Mouse (Mus musculus) frontal cortex, adult 2 months (tissue): ENCODE data around the gene Sox1. TPM values are rescaled to one million over a fixed set of nuclear protein-coding genes. Genes with fewer than 3 reads are reported as not detected.

ENCODE experiments used
- DNase-seq, 2 experiments: peaks; one replicate each; pipeline ENCODE4 v3.0.0; 2022; ENCODE audit warnings: low spot score in 1 of 2; ENCODE audit errors: extremely low spot score in 1 of 2
- polyA plus RNA-seq: library from polyadenylated mRNA; depleted of rRNA; stranded (reverse); fragments of >200 nt; gene quantifications from 2 replicates; pipeline ENCODE4 v1.2.3, GENCODE M21; 2012

The Sox1 gene
- polyA plus RNA-seq, 1 experiment, result 11.7 TPM

- no peak for DNase-seq
Measured at GRCm38 (mm10) chr8:12409976-12410375, 14.9 kb downstream of the Sox1 start.

GRCm38 (mm10) chr8:12417056-12417455 lies 22.0 kb downstream of the Sox1 start:
- DNase-seq, result no peak

- no peak for DNase-seq
Measured at GRCm38 (mm10) chr8:12420537-12420936, 25.4 kb downstream of the Sox1 start.

GRCm38 (mm10) chr8:12425906-12426305 lies 30.8 kb downstream of the Sox1 start:
- no peak for DNase-seq

DNA sequence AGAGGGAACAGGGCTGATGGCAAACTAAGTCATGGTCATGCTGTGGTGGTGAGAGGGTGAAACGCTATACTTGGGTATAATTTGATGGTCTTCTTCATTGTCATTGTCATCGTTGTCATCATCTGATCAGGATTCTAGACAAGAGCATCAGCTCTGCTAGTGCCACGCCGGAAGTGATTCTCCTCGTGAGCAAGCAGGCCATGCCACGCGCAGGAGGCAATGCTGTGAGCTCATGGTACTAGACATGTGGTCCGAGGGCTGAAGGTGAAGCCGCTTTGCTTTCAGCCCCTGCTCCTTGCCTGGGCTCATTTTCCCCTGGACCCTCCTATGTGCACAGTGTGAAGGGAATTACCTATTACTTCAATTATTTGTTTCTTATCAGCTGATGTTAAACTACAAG lies 32.3 kb downstream of the Sox1 start:
- no peak for DNase-seq

DNA sequence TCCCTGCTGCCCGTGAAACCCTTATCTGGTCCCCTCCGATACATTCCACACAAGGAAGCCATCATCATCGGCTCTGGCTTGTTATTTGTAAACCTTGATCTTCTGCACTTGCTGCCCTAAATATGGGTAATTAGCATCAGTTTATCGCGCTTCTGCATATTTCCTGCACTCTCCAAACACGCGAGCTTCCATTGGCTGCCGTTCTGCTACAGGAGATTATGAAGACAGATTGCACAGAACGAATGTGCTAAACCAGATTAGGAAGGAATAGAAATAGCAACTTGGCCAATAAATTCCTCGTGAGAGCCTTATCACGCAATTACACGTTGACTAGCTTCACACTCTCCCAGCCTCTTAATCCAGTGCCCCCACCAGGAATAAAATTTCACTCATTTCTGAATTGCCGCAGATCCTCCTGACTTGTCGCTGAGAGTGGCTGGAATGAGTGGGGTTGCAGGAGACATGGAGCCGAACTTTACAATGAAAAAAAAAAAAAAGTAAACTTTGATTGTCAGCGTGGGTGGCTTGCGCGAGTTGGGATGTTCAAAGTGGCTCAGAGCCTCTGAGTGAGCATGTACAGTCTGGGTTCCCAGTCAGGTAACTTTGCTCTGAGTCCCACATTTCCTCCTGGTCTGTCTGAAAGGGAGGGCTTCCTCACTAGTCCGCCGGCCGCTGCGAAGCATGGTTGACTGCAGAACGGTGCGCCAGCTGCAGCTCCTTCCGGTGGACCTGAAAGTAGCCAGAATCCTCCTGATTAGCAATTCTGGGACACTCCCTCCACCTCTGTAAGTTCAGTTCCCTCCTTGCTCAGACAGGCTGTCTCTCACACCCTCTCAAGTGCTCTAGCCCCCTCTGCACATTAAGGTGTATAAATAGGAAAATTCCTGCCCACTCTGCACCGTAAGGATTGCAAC lies 33.0 kb downstream of the Sox1 start:
- no peak for DNase-seq

DNA sequence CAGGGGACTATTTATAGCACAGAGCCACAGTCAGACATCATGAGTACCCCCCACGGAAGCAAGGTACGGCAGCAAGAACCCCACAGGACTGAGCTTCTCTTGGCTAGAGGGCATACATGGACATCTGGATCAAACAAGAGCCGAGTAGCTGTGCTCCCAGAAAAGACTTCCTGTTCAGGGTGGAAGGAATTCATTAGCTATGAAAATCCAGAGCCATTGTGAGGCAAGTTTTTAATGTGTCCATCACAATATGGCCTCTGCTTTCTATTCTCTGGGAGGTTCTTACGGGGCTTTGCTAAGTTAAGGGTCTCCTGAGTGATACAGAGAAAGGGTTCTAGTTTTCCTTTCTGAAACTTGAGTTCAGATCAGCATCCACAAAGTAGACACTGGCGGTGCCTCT lies 33.8 kb downstream of the Sox1 start:
- no peak for DNase-seq

GRCm38 (mm10) chr8:12429601-12430172 lies 34.6 kb downstream of the Sox1 start:
- DNase-seq, result no peak

DNA sequence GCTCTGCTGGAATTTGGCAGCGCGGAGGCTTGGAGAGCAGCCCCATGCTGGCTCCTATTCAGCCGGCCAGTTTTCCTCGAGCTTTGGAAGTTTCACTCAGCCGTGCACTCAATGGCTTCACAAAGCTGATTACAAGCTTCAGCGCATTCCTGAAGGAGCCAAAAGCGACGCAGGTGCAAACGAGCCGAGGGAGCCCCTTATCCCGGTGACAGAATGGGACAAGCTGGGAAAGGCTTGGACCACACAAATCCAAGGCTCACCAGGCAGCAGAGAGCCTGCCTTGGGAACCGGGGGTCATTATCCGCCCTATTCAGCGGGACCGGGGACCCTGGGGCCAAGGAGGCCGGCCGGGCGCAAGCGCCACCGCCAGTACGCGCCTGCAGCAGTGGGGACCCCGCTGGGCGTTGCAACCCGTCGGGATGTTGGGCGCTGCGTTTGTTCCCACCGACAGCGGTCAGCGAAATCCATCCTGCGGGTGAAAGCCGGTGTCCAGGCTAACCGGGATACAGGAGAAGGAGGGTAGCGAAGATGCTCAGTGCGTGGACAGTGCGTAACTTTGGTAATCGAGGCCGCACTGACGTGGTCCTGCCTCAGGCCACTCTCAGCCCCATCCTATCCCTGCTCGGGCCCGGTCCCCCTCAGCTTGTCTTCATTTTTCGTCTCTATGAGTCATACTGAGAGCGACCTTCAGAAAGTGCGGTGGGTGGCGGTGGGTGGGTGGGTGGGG lies 35.2 kb downstream of the Sox1 start:
- peak; percentile 29 to 63 for DNase-seq

DNA sequence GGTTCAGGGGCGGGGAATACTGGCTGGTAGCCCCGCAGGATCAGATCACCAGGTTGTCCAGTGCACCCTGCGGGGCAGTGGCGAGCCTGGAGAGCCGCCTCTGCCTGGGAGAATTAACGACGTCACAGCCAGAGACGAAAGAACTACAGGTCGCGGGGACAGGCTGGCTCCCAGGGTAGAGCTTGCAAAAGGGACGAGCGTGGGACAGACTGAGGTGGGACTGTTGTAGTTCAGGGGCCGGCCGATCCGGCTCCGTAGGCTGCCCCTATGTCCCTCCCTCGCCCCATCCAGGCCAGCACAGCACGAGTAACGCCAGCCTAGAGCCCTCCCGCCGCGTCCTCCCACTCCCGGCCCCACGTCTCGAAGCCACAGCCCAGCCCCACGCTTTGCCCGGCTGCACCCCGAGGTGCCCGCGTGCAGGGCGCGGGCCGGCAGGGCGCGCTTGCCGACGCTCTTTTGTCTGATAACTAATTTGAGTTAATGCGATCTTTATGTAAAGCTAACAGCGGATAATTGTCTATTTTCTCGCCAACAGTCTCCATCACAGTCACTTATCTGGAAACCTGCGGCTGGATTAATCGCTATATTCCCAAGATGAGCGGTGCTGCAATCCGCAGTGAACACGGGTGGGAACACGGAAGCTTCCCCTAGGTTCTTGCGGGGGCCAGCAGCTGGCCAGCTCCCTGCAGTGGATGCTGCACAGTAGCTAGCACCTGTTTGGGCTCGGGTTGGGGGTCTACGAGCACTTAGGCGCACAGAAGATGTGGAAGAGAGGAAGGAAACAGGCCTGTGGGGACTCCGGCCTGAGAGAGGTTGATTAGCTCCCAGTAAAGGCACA lies 36.0 kb downstream of the Sox1 start:
- DNase-seq, result no peak

DNA sequence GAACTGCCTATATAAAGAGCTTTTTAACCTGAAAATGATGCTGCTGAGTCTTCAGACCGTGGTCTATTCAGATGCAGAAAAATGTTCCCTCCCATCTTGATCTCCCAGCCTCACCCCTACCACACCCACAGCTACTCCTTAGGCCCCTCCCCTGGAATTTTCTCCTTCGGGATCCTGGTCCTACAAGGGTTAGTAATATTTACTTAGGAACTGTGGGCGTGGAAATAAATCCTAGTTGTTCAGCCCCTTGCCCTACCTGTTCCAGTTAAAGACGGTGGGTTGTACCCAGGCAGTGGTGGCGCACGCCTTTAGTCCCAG lies 36.6 kb downstream of the Sox1 start:
- DNase-seq, result no peak

DNA sequence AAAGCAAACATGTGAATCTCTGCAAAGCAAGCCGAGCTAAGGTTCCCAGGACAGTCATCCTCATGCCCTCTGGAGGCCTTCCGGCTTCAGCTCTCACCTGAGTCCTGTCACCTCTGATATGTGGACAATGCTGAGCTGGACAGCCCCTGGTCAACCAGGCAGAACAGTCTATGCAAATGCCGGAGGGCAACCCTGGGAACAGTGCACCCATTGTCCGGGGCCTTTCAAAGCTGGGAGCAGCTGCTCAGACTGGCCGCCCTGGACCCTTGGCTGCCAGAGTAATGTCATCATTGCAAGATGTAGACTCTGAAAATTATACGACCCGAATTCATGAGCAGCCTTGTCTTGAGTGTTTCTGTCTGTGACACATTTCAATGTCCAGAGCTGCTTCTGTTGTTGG lies 37.5 kb downstream of the Sox1 start:
- DNase-seq, result no peak

GRCm38 (mm10) chr8:12434771-12435170 lies 39.7 kb downstream of the Sox1 start:
- DNase-seq, result no peak

GRCm38 (mm10) chr8:12438021-12438420 lies 42.9 kb downstream of the Sox1 start:
- DNase-seq, result no peak

GRCm38 (mm10) chr8:12439044-12439443 lies 43.9 kb downstream of the Sox1 start:
- DNase-seq, result peak in 1 of 2 experiments; percentile 34

- DNase-seq, result no peak
Measured at GRCm38 (mm10) chr8:12439846-12440245, 44.8 kb downstream of the Sox1 start.

DNA sequence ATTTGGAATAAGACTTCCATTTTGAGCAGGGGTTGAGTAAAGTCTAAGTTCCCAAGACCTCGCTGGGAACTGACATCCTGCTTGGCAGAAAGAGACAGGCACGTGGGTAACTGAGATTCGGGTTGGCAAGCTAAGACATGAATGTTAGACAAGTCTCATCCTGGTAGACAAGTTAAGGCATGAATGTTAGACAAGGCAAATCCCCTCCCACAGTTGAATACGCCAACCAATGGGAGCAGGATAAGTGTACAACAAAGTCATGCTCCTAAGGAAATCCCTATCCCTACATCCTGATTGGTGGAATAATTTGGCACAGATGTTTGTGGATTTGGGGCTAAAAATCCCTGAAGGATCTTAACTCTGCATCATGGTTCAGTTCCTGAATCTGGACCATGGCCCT lies 45.9 kb downstream of the Sox1 start:
- no peak for DNase-seq

DNA sequence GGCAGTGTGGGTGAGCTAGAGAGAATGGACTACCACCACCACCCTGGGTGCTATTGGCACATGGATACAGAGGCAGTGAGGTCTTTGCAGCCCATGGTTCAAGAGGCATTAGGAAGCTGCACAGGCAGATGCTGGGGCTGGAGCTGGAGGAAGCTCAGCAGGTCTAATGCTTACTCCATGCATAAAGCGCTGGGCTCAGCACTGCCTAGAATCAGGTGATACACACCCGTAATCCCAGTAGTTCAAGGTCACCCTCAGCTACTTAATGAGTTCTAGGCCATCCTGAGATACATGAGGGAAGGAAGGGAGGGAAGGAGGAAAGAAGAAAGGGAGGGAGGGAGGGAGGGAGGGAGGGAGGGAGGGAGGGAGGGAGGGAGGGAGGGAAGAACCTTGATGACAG lies 50.2 kb downstream of the Sox1 start:
- no peak for DNase-seq

- no peak for DNase-seq
Measured at GRCm38 (mm10) chr8:12445926-12446680, 51.0 kb downstream of the Sox1 start.
